Comparison of ENCODE assay signal across 9 mouse cellular contexts in genomic region chr11:32132008-32132615, GRCm38 (mm10).
DNase-seq lines count a peak whose midpoint lies in the region; ATAC-seq and TF ChIP-seq lines count a peak whose summit lies in the region.
"Had no signal": no experiment of that assay in that cellular context is flagged by ENCODE, and none has a peak within 500 bp of the region (broad histone marks: within the 10 kb centered on the region; RNA-seq: fewer than 3 reads in every experiment).

No protein-coding gene starts in this region.

- no peak overlapping the region for H3K4me2 ChIP-seq in hindbrain, postnatal 0 days (ENCODE audit: low read depth, low read length)
- no peak overlapping the region for H3K4me2 ChIP-seq in hindbrain, embryonic 12.5 days (replicated peaks)
- H3K4me2 ChIP-seq: midbrain, embryonic 12.5 days had no signal

- H3K4me1 ChIP-seq in hindbrain, postnatal 0 days (ENCODE audit: insufficient read depth, low read length) = peaks cover 8% of the 10 kb centered on the region
- no peaks in the 10 kb centered on the region for H3K4me1 ChIP-seq in hindbrain, embryonic 12.5 days
- H3K4me1 ChIP-seq in G1E (ENCODE audit: insufficient read depth, low read depth, low read length) = no peaks in the 10 kb centered on the region

- peak; percentile 66 for TF ChIP-seq CTCF in hindbrain, postnatal 0 days (IDR thresholded peaks at IDR 0.05; ENCODE audit: low read depth)
- TF ChIP-seq CTCF in G1E (IDR thresholded peaks at IDR 0.05; ENCODE audit: low read depth, low read length) = peak; percentile 60

- WGBS in hindbrain, postnatal 0 days = 79% methylated on average over 3 of the region's 3 CpGs
- 71% methylated on average over 3 of the region's 3 CpGs for WGBS in hindbrain, embryonic 12.5 days

- H3K9ac ChIP-seq in hindbrain, postnatal 0 days (replicated peaks; ENCODE audit: low read length) = no peak overlapping the region
- H3K9ac ChIP-seq in hindbrain, embryonic 12.5 days = no peak overlapping the region
- H3K9ac ChIP-seq: midbrain, embryonic 12.5 days had no signal

- H3K36me3 ChIP-seq in hindbrain, postnatal 0 days (ENCODE audit: insufficient read depth, low read length) = no peaks in the 10 kb centered on the region
- H3K36me3 ChIP-seq in hindbrain, embryonic 12.5 days = no peaks in the 10 kb centered on the region
- H3K36me3 ChIP-seq in G1E (replicated peaks) = no peaks in the 10 kb centered on the region
- H3K36me3 ChIP-seq: midbrain, embryonic 12.5 days had no signal

- no peak for ATAC-seq in hindbrain, postnatal 0 days
- no peak for ATAC-seq in hindbrain, embryonic 12.5 days (ENCODE audit: low FRiP score)
- no peak for ATAC-seq in G1E (ENCODE audit: extremely low read depth, insufficient number of reproducible peaks, low FRiP score, poor library complexity, severe bottlenecking)

- no peak overlapping the region for H3K27ac ChIP-seq in hindbrain, postnatal 0 days
- H3K27ac ChIP-seq in hindbrain, embryonic 12.5 days = no peak overlapping the region
- H3K27ac ChIP-seq: midbrain, embryonic 12.5 days had no signal

- peak; percentile 36 for DNase-seq in hindbrain, postnatal 0 days (ENCODE audit: low spot score)
- DNase-seq in B cell, adult 2 months = peak; percentile 62 to 64
- DNase-seq in G1E (ENCODE audit: low spot score) = no peak
- DNase-seq in lung, postnatal 14 days = peak; percentile 37
- no peak for DNase-seq in layer of hippocampus, postnatal 25 days (ENCODE audit: extremely low spot score in 1 of 2, low spot score in 1 of 2)
- no peak for DNase-seq in yolk sac, embryonic 10.5 days (ENCODE audit: low spot score)
- no peak for DNase-seq in frontal cortex, postnatal 14 days (ENCODE audit: low spot score in 2 of 2)

- no peak overlapping the region for H3K4me3 ChIP-seq in hindbrain, postnatal 0 days (ENCODE audit: low read length)
- H3K4me3 ChIP-seq in hindbrain, embryonic 12.5 days = no peak overlapping the region
- H3K4me3 ChIP-seq in G1E (ENCODE audit: low read depth, low read length) = no peak overlapping the region
- H3K4me3 ChIP-seq: midbrain, embryonic 12.5 days had no signal

- no peaks in the 10 kb centered on the region for H3K9me3 ChIP-seq in hindbrain, postnatal 0 days (ENCODE audit: low read length)
- no peaks in the 10 kb centered on the region for H3K9me3 ChIP-seq in hindbrain, embryonic 12.5 days (replicated peaks)
- H3K9me3 ChIP-seq in G1E (replicated peaks) = no peaks in the 10 kb centered on the region
- H3K9me3 ChIP-seq: midbrain, embryonic 12.5 days had no signal

- H3K27me3 ChIP-seq in hindbrain, postnatal 0 days (ENCODE audit: insufficient read depth, low read length) = no peaks in the 10 kb centered on the region
- H3K27me3 ChIP-seq in hindbrain, embryonic 12.5 days = no peaks in the 10 kb centered on the region
- peaks cover 7% of the 10 kb centered on the region; the same call in 1 of the 2 replicates for H3K27me3 ChIP-seq in G1E (ENCODE audit: insufficient read depth, low read length)
- H3K27me3 ChIP-seq: midbrain, embryonic 12.5 days had no signal

Comparison
In these comparisons a context has a peak if more than half of its experiments do, and no peak if none do; other contexts are left out.
1. DNase-seq: peak in hindbrain, postnatal 0 days (single experiment), B cell, adult 2 months (2 of 2) and lung, postnatal 14 days (single experiment); none in G1E (single experiment), layer of hippocampus, postnatal 25 days (0 of 2), yolk sac, embryonic 10.5 days (single experiment) and frontal cortex, postnatal 14 days (0 of 2).